Comparison of ENCODE assay signal across 15 mouse cellular contexts in the genomic region with DNA sequence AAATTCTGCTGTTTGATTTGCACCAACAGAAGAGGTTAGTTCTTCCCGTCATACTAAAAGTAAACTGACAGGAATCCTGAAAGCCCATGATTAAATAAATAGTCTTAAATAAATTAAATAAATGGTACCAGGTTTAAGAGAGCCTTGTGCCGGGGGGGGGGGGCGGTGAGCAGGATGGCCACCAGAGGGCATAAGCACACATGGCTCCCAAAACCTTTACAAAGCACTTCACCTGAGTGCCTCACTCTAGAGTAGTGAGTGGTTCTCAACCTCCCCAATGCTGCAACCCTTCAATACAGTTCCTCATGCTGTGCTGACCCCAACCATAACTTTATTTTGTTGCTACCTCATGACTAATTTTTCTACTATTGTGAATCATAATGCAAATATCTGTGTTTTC. TPM values are rescaled to one million over a fixed set of nuclear protein-coding genes. Genes with fewer than 3 reads are reported as not detected.
DNase-seq lines count a peak whose midpoint lies in the region; ATAC-seq and TF ChIP-seq lines count a peak whose summit lies in the region.
"Had no signal": no experiment of that assay in that cellular context is flagged by ENCODE, and none has a peak within 500 bp of the region (broad histone marks: within the 10 kb centered on the region; RNA-seq: fewer than 3 reads in every experiment).

No protein-coding gene starts in this region.

- ATAC-seq in lung, embryonic 14.5 days (ENCODE audit: insufficient read depth), result no peak
- no peak for ATAC-seq in monocyte, adult 5-6 weeks (replicated peaks; ENCODE audit: insufficient number of reproducible peaks, low FRiP score, low TSS enrichment, poor library complexity, severe bottlenecking)
- ATAC-seq: midbrain, embryonic 15.5 days had no signal

- H3K27me3 ChIP-seq in lung, embryonic 14.5 days (ENCODE audit: insufficient read depth, low read length), result no peaks in the 10 kb centered on the region
- H3K27me3 ChIP-seq in MEL (ENCODE audit: control insufficient read depth in 1 of 2, insufficient read depth in 2 of 2, low read length in 2 of 2), result no peaks in the 10 kb centered on the region
- H3K27me3 ChIP-seq in small intestine, adult 2 months (ENCODE audit: control insufficient read depth, insufficient read depth, low read length), result no peaks in the 10 kb centered on the region
- H3K27me3 ChIP-seq: kidney, embryonic 15.5 days; midbrain, embryonic 15.5 days had no signal

- peaks cover 77% of the 10 kb centered on the region for H3K36me3 ChIP-seq in lung, embryonic 14.5 days (ENCODE audit: insufficient read depth)
- peaks cover 0 to 11% of the 10 kb centered on the region in 2 experiments; a peak in 2 of 4 replicates for H3K36me3 ChIP-seq in MEL (ENCODE audit: control insufficient read depth in 1 of 2, insufficient read depth in 2 of 2, low read length in 2 of 2)
- H3K36me3 ChIP-seq in small intestine, adult 2 months (ENCODE audit: control insufficient read depth, insufficient read depth, low read length), result no peaks in the 10 kb centered on the region

- WGBS in lung, embryonic 14.5 days, result 55% methylated on average over 1 of the region's 3 CpGs
- 74% methylated on average over 1 of the region's 3 CpGs for WGBS in small intestine, adult 2 months

- H3K79me2 ChIP-seq in MEL (ENCODE audit: control insufficient read depth, insufficient read depth, low read length, poor library complexity), result no peaks in the 10 kb centered on the region

- H3K9me3 ChIP-seq in lung, embryonic 14.5 days (ENCODE audit: low read depth, low read length), result no peaks in the 10 kb centered on the region
- H3K9me3 ChIP-seq in MEL (replicated peaks; ENCODE audit: insufficient read depth, low read length), result no peaks in the 10 kb centered on the region
- H3K9me3 ChIP-seq: kidney, embryonic 15.5 days; midbrain, embryonic 15.5 days had no signal

- no peak; the same call in 1 of the 2 replicates for TF ChIP-seq RAD21 in MEL (IDR thresholded peaks at IDR 0.05; ENCODE audit: low read depth, low read length)

- no peak for TF ChIP-seq EP300 in MEL (IDR thresholded peaks at IDR 0.05; ENCODE audit: low read depth in 1 of 2, low read length in 2 of 2)

- TF ChIP-seq POLR2A in MEL (IDR thresholded peaks at IDR 0.05; ENCODE audit: control insufficient read depth in 1 of 2, insufficient read depth in 1 of 2, low read depth in 1 of 2, low read length in 2 of 2, poor library complexity in 1 of 2), result no peak
- no peak for TF ChIP-seq POLR2A in small intestine, adult 2 months (IDR thresholded peaks at IDR 0.05; ENCODE audit: low read depth, low read length)

- H3K9ac ChIP-seq in lung, embryonic 14.5 days, result no peak overlapping the region
- no peak overlapping the region for H3K9ac ChIP-seq in MEL (ENCODE audit: control insufficient read depth, low read depth, low read length, poor library complexity, severe bottlenecking)
- H3K9ac ChIP-seq: kidney, embryonic 15.5 days; liver, embryonic 14.5 days; midbrain, embryonic 15.5 days had no signal

- no peaks in the 10 kb centered on the region for H3K4me1 ChIP-seq in lung, embryonic 14.5 days (ENCODE audit: insufficient read depth)
- no peaks in the 10 kb centered on the region for H3K4me1 ChIP-seq in MEL (ENCODE audit: control insufficient read depth in 1 of 2, insufficient read depth in 2 of 2, low read length in 2 of 2)
- H3K4me1 ChIP-seq in small intestine, adult 2 months (ENCODE audit: control insufficient read depth, insufficient read depth, insufficient read length, low read length), result no peaks in the 10 kb centered on the region
- H3K4me1 ChIP-seq: kidney, embryonic 15.5 days; midbrain, embryonic 15.5 days had no signal

- H3K27ac ChIP-seq in gastrocnemius, adult 2 months, result no peak overlapping the region
- H3K27ac ChIP-seq in lung, embryonic 14.5 days (ENCODE audit: low read depth), result no peak overlapping the region
- no peak overlapping the region for H3K27ac ChIP-seq in MEL (ENCODE audit: control insufficient read depth, low read depth, low read length)
- no peak overlapping the region for H3K27ac ChIP-seq in small intestine, adult 2 months (ENCODE audit: insufficient read depth, low read depth, low read length)
- H3K27ac ChIP-seq: kidney, embryonic 15.5 days; liver, embryonic 14.5 days; midbrain, embryonic 15.5 days had no signal

- intact Hi-C loops in gastrocnemius, adult 2 months (cut with DNase I), result loop anchor here (1.0 to 5.0 kb wide), 2 partner anchors 62 to 206 kb away; a partner anchor contains a TSS
- intact Hi-C loops in left cerebral cortex, postnatal 25 days (cut with DNase I), result loop anchor here (1.0 to 2.0 kb wide), 2 partner anchors 64 to 207 kb away; a partner anchor contains a TSS

- H3K4me2 ChIP-seq in lung, embryonic 14.5 days, result no peak overlapping the region
- H3K4me2 ChIP-seq: kidney, embryonic 15.5 days; midbrain, embryonic 15.5 days had no signal

- TF ChIP-seq CTCF in gastrocnemius, adult 2 months (IDR thresholded peaks at IDR 0.05), result peak; percentile 49
- peak; percentile 38 for TF ChIP-seq CTCF in lung, embryonic 14.5 days (IDR thresholded peaks at IDR 0.05; ENCODE audit: low read depth)
- peak; percentile 36 to 60 (median 51) for TF ChIP-seq CTCF in MEL (IDR thresholded peaks at IDR 0.05 in 2 of 3, conservative IDR thresholded peaks at IDR 0.05 in 1 of 3; ENCODE audit: control insufficient read depth in 1 of 3, insufficient read depth in 1 of 3, low read depth in 2 of 3, low read length in 3 of 3, poor library complexity in 1 of 3, severe bottlenecking in 1 of 3)
- TF ChIP-seq CTCF in small intestine, adult 2 months (IDR thresholded peaks at IDR 0.05; ENCODE audit: extremely low read depth, insufficient read length, insufficient replicate concordance, low read depth, low read length), result peak; percentile 14; the same call in 1 of the 2 replicates

- DNase-seq in gastrocnemius, adult 2 months, result no peak
- DNase-seq in gastrocnemius, postnatal 10 days, result no peak
- DNase-seq in lung, embryonic 14.5 days, result peak; percentile 28
- no peak for DNase-seq in lung, postnatal 10 days
- DNase-seq in MEL (ENCODE audit: low read depth, low spot score), result peak; percentile 25
- DNase-seq in left cerebral cortex, postnatal 25 days (ENCODE audit: low spot score in 2 of 2), result no peak
- DNase-seq: adrenal gland, adult 8-10 months; cerebellum, adult 9-10 months; thymus, postnatal 36 days had no signal

- H3K4me3 ChIP-seq in gastrocnemius, adult 2 months, result no peak overlapping the region
- no peak overlapping the region for H3K4me3 ChIP-seq in lung, embryonic 14.5 days (ENCODE audit: low read depth, low read length)
- H3K4me3 ChIP-seq in MEL (ENCODE audit: control insufficient read depth in 1 of 2, insufficient read depth in 1 of 2, low read depth in 2 of 2, low read length in 2 of 2), result no peak overlapping the region
- no peak overlapping the region for H3K4me3 ChIP-seq in small intestine, adult 2 months (ENCODE audit: low read depth, low read length)
- H3K4me3 ChIP-seq: kidney, embryonic 15.5 days; midbrain, embryonic 15.5 days had no signal

TF ChIP-seq in MEL, 35 proteins besides CTCF, POLR2A, EP300 and RAD21:
- TF ChIP-seq NELFE (IDR thresholded peaks at IDR 0.05; ENCODE audit: low read depth, low read length), result no peak
- peak; percentile 46 for TF ChIP-seq SMC3 (IDR thresholded peaks at IDR 0.05; ENCODE audit: low read depth, low read length)
- TF ChIP-seq MAX (IDR thresholded peaks at IDR 0.05; ENCODE audit: low read length), result no peak

RNA-seq across cellular contexts. Expression of a gene that starts 15.7 kb away (rescaled TPM):
- 1 to 10 TPM; 3.6 to 6.6 TPM for total RNA-seq in gastrocnemius, adult 2 months (2021)
- total RNA-seq in gastrocnemius, postnatal 10 days (2021), result 10 to 100 TPM in 1 of 2 experiments, 1 to 10 TPM in 1; 7.8 to 11.9 TPM
- 74.8 and 82.9 TPM in 2 replicates for polyA plus RNA-seq in lung, embryonic 14.5 days (2014; fragmentation: Nextera tagmentation; extraction: Ambion mirVana)
- 33.2 and 39.1 TPM in 2 replicates for total RNA-seq in MEL (2012; rRNA removed)
- 100 to 1,000 TPM in 1 of 2 experiments, 10 to 100 TPM in 1; 94.3 to 142 TPM for polyA plus RNA-seq in MEL (2012; ENCODE audit: insufficient read depth in 1 of 2, insufficient read length in 2 of 2, low read depth in 1 of 2, low replicate concordance in 2 of 2, missing spikeins in 1 of 2)
- 3.2 and 5.4 TPM in 2 replicates for polyA plus RNA-seq in small intestine, adult 2 months (2012; rRNA removed)
- 10 to 100 TPM; 24.6 to 25.0 TPM for total RNA-seq in left cerebral cortex, postnatal 25 days (2021)
- total RNA-seq in monocyte, adult 5-6 weeks (2017), result 3.5 to 15.1 TPM (median 4.2 TPM) in 3 replicates

RNA-seq across cellular contexts. Expression of a gene that starts 15.8 kb away (rescaled TPM):
- total RNA-seq in gastrocnemius, adult 2 months (2021), result not detected
- 1 to 10 TPM in 1 of 2 experiments, under 1 TPM in 1; 0.84 to 1.7 TPM for total RNA-seq in gastrocnemius, postnatal 10 days (2021)
- polyA plus RNA-seq in lung, embryonic 14.5 days (2014; fragmentation: Nextera tagmentation; extraction: Ambion mirVana), result 22.1 and 22.8 TPM in 2 replicates
- 2.5 and 3.6 TPM in 2 replicates for total RNA-seq in MEL (2012; rRNA removed)
- polyA plus RNA-seq in MEL (2012; ENCODE audit: insufficient read depth in 1 of 2, insufficient read length in 2 of 2, low read depth in 1 of 2, low replicate concordance in 2 of 2, missing spikeins in 1 of 2), result 1 to 10 TPM in 1 of 2 experiments, not detected in 1; 3.5 TPM
- polyA plus RNA-seq in small intestine, adult 2 months (2012; rRNA removed), result 0.17 and 0.20 TPM in 2 replicates
- under 1 TPM in 1 of 2 experiments, not detected in 1; 0.55 TPM for total RNA-seq in left cerebral cortex, postnatal 25 days (2021)
- 0.64 to 6.7 TPM (median 2.5 TPM) in 3 replicates for total RNA-seq in monocyte, adult 5-6 weeks (2017)
- total RNA-seq: gastrocnemius, adult 18-20 months had no signal

Comparison
In these comparisons a context has a peak if more than half of its experiments do, and no peak if none do; other contexts are left out.
1. DNase-seq: peak in lung, embryonic 14.5 days (single experiment) and MEL (single experiment); none in gastrocnemius, adult 2 months (single experiment), gastrocnemius, postnatal 10 days (single experiment), lung, postnatal 10 days (single experiment) and left cerebral cortex, postnatal 25 days (0 of 2).
2. Peak in every context shown above with its lines, with median percentiles within 50 percentile points of each other: CTCF ChIP-seq.